Mouse (Mus musculus) lung, postnatal 4 days (tissue): ENCODE measurements around the gene Wnt2b.

Source experiments
- DNase-seq, 2 experiments: peaks; one replicate each; pipeline ENCODE4 v3.0.0; 2021

The Wnt2b gene

GRCm38 (mm10) chr3:104961066-104962059 lies at the start of gene Wnt2b:
Wnt2b (minus strand) TSS chr3:104961921.
- DNase-seq, result peak; percentile 38 to 60

DNA sequence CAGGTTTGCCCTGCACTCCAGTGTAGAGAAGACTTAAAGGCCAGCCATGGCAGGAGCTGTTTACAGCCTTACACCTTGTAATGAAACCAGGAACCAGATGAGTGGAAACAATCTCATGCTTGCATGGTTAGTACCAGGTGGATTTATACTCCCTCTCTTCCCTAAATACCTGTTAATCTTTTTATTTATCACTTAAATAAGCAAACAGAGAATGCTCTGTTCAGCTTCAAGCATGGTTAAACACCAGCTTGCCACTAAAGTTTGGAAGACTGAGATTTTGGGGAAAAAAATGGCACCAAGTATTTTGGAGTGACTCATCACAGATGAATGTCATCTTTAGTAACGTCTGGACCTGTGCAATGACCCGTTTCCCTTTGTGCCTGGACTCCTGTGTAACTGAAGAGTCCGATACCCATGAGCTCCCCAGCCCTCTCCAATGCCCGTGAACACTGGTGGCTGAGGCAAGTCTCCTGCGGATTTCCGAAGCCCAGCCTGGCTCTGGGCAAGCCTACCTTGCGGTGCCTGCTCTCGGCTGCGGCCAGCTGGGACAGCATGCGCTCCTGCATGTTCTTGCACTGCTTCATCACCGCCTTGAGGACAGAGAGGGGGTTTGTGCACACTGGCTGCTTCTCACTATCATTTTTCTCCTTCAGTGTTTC lies 49.1 kb upstream of the Wnt2b start:
- DNase-seq, result no peak

DNA sequence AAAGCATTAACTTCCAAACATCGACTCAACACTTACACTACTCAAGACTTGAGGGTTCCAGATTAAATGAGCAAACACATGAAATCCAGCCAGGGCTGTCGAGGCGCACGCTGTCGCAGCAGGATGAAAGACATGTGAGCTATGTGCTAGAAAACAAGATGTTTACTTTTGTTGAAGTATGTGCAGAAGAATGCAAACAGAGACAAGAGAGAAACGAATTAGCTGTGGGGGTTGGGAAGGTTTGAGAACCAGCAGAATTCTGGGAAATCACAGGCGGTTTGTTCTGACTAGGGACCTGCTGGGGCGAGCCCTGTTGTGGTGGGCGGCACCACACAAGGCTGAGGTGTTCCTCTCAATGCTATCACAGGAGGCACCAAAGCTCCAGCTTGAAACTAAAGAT lies 46.3 kb upstream of the Wnt2b start:
- DNase-seq, result peak; percentile 58 to 84

DNA sequence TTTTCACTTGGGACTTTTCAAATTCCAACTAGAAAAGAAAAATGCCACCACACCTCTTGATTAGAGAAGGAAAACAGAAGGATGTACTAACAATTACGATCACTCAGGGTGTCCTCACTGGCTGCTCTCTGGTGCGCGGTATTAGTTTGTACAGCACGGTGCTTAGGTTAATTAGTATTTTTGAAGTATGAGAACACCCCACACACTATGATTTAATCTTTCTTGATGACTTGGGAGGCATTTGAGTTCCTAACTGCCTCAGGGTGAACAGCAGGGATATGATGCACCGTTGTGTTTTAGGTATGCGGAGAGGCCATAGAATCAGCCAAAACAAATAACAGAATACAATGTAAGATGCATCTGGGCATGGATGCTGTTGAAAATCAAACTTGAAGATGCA lies 44.4 kb upstream of the Wnt2b start:
- no peak for DNase-seq

GRCm38 (mm10) chr3:105005561-105006065 lies 43.9 kb upstream of the Wnt2b start:
- DNase-seq, result peak in 1 of 2 experiments; percentile 29

- DNase-seq, result no peak
Measured at GRCm38 (mm10) chr3:105005011-105005410, 43.3 kb upstream of the Wnt2b start.

DNA sequence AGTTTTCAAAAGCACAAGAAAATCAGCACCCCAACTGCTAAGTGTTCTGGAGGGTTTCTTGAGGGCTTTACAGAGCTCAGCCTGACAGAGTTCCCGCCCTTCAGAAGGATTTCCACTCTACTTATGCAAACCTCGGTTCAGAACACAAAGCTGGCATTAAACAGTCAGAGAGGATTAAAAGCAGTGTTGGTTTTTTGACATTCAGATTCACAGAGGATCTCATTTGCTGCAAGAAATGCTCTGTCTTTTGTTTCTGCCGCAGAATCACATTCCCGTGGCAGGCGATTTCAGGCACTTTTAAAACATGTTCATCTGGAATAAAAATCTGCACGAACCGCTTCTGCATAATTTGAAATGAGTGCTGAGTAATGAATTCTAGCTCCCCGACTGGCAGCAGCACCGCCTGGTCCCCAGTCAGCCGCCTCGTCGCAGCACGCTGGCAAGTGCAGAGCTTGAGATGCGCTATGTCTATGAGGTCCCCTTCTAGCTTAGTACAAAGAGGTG lies 42.3 kb upstream of the Wnt2b start:
- no peak for DNase-seq

DNA sequence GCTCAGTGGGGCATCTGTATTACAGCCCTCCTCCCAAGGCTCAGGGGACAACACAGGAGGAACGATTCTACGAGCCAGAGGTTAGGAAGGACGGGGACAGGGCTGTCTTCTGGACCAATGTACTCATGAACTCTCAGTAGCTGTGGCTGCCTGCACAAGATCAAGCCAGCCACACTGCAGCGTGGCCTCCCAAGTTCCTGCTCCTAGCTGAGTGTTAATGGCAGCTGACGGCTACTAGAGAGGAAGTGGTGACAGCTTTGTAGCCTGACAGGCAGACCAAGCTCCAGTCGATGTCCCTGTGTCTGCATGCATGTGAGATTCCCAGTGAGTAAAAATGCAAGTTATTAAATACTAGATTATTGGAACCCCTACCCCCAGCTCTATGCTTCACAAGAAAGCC lies 39.7 kb upstream of the Wnt2b start:
- peak in 1 of 2 experiments; percentile 52 for DNase-seq

- peak; percentile 46 to 73 for DNase-seq
Measured at GRCm38 (mm10) chr3:105000561-105000960, 38.8 kb upstream of the Wnt2b start.

DNA sequence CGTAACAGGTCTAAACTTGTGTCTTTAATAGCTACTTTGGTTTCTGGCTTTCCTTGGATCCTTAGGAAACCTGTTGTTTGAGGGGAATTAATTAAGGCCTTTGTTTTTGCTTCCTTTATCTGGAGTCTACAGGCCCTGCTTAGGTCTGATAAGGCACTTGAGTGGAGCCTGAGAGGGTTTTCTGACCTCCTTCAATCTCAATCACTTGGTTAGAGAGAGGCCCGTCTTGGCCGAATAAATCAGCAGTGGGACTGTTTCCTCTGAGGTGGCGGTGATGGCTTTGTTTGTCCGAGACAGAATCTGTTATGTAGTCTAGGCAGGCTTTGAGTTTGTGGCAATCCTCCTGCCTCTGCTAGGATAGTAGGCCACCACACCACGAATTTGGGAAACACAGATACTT lies 35.8 kb upstream of the Wnt2b start:
- peak; percentile 43 to 44 for DNase-seq

DNA sequence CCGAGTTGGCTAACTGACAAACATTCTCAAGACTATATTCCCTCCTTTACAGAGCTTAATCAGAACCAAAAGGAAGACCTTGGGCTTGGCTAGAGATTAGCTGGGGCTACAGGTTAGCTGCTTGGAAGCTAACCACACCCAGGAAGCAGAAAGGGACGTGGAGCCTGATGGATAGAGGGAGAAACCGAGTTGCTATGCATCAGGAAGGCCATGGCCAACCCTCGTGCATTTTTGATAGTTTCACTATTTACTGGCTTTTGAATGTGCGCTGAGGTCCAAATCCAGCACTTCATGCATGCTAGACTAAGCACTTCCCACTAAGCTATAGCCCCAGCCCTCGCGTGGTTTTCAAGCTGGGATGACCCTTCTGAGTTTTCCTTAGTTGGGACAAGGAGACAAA lies 34.0 kb upstream of the Wnt2b start:
- DNase-seq, result no peak

- DNase-seq, result peak in 1 of 2 experiments; percentile 51
Measured at GRCm38 (mm10) chr3:104994415-104994841, 32.7 kb upstream of the Wnt2b start.

GRCm38 (mm10) chr3:104993800-104994199 lies 32.1 kb upstream of the Wnt2b start:
- DNase-seq, result peak; percentile 56 to 65

DNA sequence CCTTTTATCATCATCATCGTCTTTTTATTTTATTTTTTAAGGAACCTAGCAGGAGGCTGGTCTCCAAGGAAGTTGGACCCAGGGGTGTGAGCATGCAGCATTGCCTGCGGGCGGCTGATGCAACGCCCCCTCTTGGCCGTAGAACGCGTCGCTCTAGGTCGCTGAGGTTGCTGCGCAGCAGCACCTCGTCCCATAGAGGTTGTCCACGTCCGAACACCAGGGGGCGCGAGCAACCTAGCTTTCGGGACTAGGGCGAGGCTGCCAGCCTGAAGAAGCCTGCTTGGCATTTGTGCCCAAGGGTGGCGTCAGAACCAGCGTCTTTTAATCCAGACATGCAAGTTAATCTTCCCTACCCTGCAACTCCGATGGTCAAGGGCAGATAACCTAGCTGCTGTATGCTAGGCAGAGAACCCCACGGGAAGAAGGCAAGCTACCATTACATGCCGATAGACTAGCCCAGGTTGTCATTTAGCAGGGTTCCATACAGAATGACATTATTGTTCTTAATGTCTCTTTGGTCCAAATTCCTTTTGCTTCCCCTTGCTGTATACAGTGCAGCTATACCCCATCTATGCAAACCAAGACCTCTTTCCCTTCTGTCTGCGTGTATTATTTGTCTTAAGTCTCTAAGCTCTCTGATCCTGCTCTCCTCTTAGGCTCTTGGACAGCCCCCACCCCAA lies 31.1 kb upstream of the Wnt2b start:
- peak; percentile 91 to 94 for DNase-seq

- peak in 1 of 2 experiments; percentile 69 for DNase-seq
Measured at GRCm38 (mm10) chr3:104991703-104992102, 30.0 kb upstream of the Wnt2b start.

DNA sequence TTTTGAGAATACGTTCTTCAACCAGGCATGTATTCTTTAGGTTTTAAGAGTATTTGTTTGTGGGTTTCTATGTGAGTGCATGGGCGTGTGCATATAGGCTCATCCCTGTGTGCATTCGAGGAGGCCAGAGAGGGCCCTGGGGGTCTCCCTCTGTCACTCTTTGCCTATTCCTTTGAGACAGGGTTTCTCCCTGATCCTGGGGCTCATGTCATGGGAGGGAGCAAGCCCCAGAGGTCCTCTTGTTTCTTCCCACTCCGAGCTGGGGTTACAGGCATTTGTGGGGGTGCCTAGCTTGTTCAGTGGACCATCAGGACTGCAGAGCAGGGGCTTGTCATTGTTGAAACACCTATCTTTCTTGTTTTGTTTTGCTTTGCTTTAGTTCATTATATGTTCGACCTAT lies 26.2 kb upstream of the Wnt2b start:
- no peak for DNase-seq

- DNase-seq, result no peak
Measured at GRCm38 (mm10) chr3:104979735-104980134, 18.0 kb upstream of the Wnt2b start.

DNA sequence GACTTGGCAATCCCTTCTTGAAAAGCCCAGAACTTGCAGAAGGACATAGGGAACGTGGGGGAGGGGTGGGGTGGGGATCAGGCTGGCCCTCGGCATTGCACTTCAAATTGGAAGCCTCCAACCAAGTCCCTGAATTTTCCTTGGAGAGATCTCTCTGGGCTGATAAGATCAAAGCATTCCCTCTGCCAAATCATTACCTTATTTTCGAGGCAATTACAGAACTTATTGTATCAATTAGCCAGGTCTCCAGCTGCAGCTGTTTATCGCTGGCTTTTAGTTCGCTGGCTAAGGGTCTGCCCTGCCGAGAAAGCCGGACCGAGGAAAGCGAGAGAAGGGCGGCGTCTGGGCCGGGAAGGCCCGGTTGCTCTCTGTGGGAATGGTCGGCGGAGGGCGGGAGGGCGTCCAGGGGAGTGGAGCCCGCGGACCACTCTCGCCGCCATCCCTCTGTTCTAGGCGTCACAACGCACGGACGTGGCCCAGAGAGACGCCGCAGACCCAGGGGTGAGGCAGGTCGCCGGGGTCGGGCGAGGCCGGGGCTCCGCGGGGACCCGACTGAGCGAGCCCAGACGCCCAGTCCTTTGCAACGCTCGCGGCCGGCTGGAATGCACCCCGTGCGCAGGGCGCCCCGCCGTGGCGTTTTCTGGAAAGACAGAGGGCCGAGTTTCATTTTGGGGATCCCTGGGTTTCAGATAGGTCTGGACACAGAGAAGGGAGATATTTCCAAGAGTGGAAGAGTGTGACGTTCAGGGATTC lies 6.0 kb upstream of the Wnt2b start:
- peak; percentile 92 to 96 for DNase-seq

- DNase-seq, result no peak
Measured at GRCm38 (mm10) chr3:104965991-104966554, 4.4 kb upstream of the Wnt2b start.

DNA sequence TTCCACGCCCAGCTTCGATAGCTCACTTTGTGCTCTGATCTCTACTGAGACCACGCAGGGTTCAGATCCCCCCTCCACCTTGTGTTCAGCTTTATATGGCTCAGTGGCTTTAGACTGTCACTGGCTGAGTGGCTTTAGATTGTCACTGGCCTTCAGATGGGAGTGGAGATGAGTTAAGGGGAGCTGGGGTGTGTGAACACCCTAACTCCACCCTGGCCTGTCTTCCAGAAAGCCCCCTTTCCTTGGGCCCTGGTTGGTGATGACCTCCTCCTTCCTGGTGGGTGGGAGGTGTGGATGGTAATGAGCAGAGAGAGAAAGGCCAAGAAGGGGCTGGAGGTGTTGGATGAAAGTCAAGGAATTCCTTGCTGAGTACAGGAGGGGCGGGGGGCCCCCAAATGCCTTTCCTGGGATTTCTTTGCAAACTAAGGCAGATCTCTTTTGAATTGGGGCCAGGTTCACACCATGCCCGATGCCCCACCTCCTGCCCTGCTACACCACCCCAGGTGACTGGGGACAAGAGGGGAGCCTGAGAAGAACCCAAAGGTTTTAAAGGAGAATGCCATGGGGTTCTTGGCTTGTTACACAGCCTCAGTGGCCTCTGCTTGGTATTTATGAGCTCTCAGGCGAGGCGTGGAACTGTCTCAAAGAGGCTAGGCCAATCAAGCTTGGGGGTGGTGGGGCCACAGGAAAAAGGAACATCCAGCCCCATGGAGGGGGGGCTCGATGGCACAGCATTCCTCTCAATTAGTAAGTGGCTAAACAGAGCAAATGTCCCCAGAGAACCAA lies 3.5 kb upstream of the Wnt2b start:
- DNase-seq, result no peak
